Mouse (Mus musculus) liver, embryonic 13.5 days (tissue): Measurements from ENCODE around the gene Gm20518. TPM values are rescaled to one million over a fixed set of nuclear protein-coding genes. Genes with fewer than 3 reads are reported as not detected.
A peak's percentile ranks its signal among the peaks of the same experiment; 100 is the strongest.

Experiments used
- ATAC-seq: fragments of 200-750 bp; cut with Nextera tagmentation; 2 replicates; pipeline ENCODE4 v1.8.0; 2017; ENCODE audit warnings: low read depth, mild to moderate bottlenecking, moderate number of reproducible peaks, moderate library complexity
- DNase-seq: peaks from one replicate; pipeline ENCODE4 v3.0.0; 2022
- H3K27ac ChIP-seq: fragments of 300-500 bp; sonication (generic); 2 replicates; pipeline ENCODE4 v1.5.1; 2015; ENCODE audit warnings: moderate library complexity, mild to moderate bottlenecking, inconsistent platforms
- H3K27me3 ChIP-seq: fragments of 300-500 bp; sonication (generic); 2 replicates; pipeline ENCODE4 v1.6.1; 2015; ENCODE audit warnings: mild to moderate bottlenecking, inconsistent platforms
- H3K36me3 ChIP-seq: fragments of 300-500 bp; sonication (generic); 2 replicates; pipeline ENCODE4 v1.6.1; 2015; ENCODE audit warnings: mild to moderate bottlenecking, inconsistent platforms
- H3K4me1 ChIP-seq: fragments of 300-500 bp; sonication (generic); replicated peaks from 2 replicates; pipeline ENCODE4 v1.6.1; 2015; ENCODE audit warnings: inconsistent platforms
- H3K4me2 ChIP-seq: fragments of 300-500 bp; sonication (generic); 2 replicates; pipeline ENCODE4 v1.6.1; 2015; ENCODE audit warnings: inconsistent platforms, mild to moderate bottlenecking, moderate library complexity
- H3K4me3 ChIP-seq: fragments of 300-500 bp; sonication (generic); replicated peaks from 2 replicates; pipeline ENCODE4 v1.5.1; 2015; ENCODE audit warnings: mild to moderate bottlenecking, inconsistent platforms
- H3K9ac ChIP-seq: fragments of 300-500 bp; sonication (generic); 2 replicates; pipeline ENCODE4 v1.6.1; 2015; ENCODE audit warnings: mild to moderate bottlenecking, inconsistent platforms
- H3K9me3 ChIP-seq: fragments of 300-500 bp; sonication (generic); replicated peaks from 2 replicates; pipeline ENCODE4 v1.6.1; 2016; ENCODE audit warnings: inconsistent platforms
- WGBS: fragments of 180-500 bp; shearing (Covaris S2); methylation state at CpG from one replicate; pipeline ENCODE4 v1.1.7; 2015; ENCODE audit not compliant: insufficient replicate concordance; 5-methylcytosine and 5-hydroxymethylcytosine counted together
- polyA plus RNA-seq: library from polyadenylated mRNA; unstranded; fragments of >200 nt; fragmentation: Nextera tagmentation; extraction: Ambion mirVana; gene quantifications from 2 replicates; pipeline ENCODE4 v1.2.1, GENCODE M21; 2015

The Gm20518 gene
- polyA plus RNA-seq, 1 experiment from 2014 or later: 0.08 TPM

DNA sequence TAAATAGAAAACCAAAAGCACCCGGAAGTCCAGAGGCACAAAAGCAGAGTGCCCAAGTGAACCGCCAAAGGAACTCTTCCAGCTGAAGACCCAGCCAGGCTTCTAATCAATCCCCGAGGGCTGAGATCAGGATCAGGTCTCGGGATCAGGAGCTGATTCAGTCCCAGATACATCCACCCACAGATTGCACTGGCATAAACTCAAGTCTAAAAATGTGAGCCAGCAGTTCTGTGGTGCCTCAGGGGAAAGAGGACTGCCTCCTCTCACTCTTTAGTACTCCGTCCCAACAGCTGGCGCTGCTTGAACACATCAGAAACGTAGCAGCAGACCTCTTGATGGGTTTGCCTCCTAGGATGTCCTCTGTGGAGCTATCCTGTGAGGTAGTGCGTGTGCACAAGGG, 74.9 kb downstream of the Gm20518 start:
- Histone ChIP-seq H3K9ac (no peak overlapping the region), H3K36me3 (no peaks in the 10 kb centered on the region)

GRCm38 (mm10) chr16:17815411-17816402, 75.8 kb downstream of the Gm20518 start:
- Histone ChIP-seq H3K4me1 (peaks cover 15% of the 10 kb centered on the region), H3K9ac (peak overlapping the region; percentile 64), H3K36me3 (no peaks in the 10 kb centered on the region), H3K4me2 (peak overlapping the region; percentile 75), H3K27ac (no peak overlapping the region), H3K27me3 (peaks cover 76% of the 10 kb centered on the region), H3K4me3 (peak overlapping the region; percentile 52), H3K9me3 (no peaks in the 10 kb centered on the region)
- ATAC-seq (peak; percentile 83), DNase-seq (peak; percentile 58)
- WGBS: 3% methylated on average over 63 of the region's 63 CpGs

More for the DNA sequence above, 74.9 kb downstream of the Gm20518 start:
- no peak overlapping the region for H3K4me2 ChIP-seq
- no peaks in the 10 kb centered on the region for H3K9me3 ChIP-seq
- 73% methylated on average over 8 of the region's 8 CpGs for WGBS
- DNase-seq (no peak), ATAC-seq (no peak)
- peaks cover 76% of the 10 kb centered on the region for H3K27me3 ChIP-seq
- no peak overlapping the region for H3K4me3 ChIP-seq
- no peak overlapping the region for H3K27ac ChIP-seq
- H3K4me1 ChIP-seq: peaks cover 15% of the 10 kb centered on the region

DNA sequence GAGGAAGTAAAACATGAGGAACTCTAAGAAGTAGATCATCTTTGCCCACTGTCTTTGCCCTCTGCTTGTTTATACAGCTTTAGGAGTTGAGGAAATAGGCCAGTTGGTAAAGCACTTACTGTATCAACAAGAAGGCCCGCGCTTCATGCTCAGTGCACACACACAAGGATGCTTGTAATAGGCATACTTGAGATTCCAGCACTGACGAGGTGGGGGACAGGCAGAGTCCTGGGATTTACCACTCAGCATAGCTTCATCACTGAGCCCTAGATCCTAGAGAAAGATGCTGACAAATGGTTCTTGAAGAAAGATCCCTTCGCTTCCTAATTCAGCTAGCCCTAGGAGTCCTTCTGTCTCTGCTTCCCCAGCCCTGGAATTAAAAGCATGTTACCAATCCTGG, 78.3 kb downstream of the Gm20518 start:
- Histone ChIP-seq H3K36me3 (no peaks in the 10 kb centered on the region), H3K9me3 (no peaks in the 10 kb centered on the region), H3K27ac (no peak overlapping the region), H3K4me2 (no peak overlapping the region), H3K27me3 (peaks cover 91% of the 10 kb centered on the region), H3K4me3 (no peak overlapping the region), H3K9ac (no peak overlapping the region), H3K4me1 (peaks cover 15% of the 10 kb centered on the region)
- 53% methylated on average over 4 of the region's 4 CpGs for WGBS
- DNase-seq: no peak
- ATAC-seq: no peak

DNA sequence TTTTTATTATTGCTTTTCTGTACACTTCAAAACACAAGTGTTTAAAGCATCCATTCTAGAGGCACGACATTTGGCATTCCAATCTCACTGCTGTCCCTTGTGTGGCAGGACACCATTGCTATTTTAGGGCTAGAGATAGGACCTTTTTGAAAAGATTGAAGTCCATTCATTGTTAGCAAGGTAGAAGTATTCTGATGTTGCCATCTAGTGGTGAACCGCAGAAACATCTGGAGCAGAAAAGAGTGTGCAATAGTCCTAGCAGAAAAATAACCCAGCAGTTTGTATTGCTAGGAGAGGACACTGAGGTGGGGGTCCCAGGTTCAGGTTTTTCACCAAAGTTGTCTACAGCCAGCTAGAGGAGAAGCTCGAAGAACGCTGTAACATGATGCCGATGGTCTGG, 79.4 kb downstream of the Gm20518 start:
- Histone ChIP-seq H3K4me3 (no peak overlapping the region), H3K9me3 (no peaks in the 10 kb centered on the region), H3K4me2 (no peak overlapping the region), H3K27ac (no peak overlapping the region), H3K36me3 (no peaks in the 10 kb centered on the region), H3K9ac (no peak overlapping the region), H3K27me3 (peaks cover 96% of the 10 kb centered on the region), H3K4me1 (peaks cover 24% of the 10 kb centered on the region)
- WGBS: 2% methylated on average over 5 of the region's 5 CpGs
- no peak for DNase-seq
- no peak for ATAC-seq

- H3K4me2 ChIP-seq: no peak overlapping the region
- no peak for DNase-seq
- no peak overlapping the region for H3K27ac ChIP-seq
- WGBS: 33% methylated on average over 7 of the region's 7 CpGs
- no peak overlapping the region for H3K9ac ChIP-seq
- H3K27me3 ChIP-seq: peaks cover 96% of the 10 kb centered on the region
- H3K36me3 ChIP-seq: no peaks in the 10 kb centered on the region
- H3K4me1 ChIP-seq: peaks cover 26% of the 10 kb centered on the region
- no peak overlapping the region for H3K4me3 ChIP-seq
- no peak for ATAC-seq
- H3K9me3 ChIP-seq: no peaks in the 10 kb centered on the region
Observed at GRCm38 (mm10) chr16:17809711-17810110, 81.8 kb downstream of the Gm20518 start.

- no peak for ATAC-seq
- no peak overlapping the region for H3K4me2 ChIP-seq
Observed at GRCm38 (mm10) chr16:17809125-17809524, 82.3 kb downstream of the Gm20518 start.

DNA sequence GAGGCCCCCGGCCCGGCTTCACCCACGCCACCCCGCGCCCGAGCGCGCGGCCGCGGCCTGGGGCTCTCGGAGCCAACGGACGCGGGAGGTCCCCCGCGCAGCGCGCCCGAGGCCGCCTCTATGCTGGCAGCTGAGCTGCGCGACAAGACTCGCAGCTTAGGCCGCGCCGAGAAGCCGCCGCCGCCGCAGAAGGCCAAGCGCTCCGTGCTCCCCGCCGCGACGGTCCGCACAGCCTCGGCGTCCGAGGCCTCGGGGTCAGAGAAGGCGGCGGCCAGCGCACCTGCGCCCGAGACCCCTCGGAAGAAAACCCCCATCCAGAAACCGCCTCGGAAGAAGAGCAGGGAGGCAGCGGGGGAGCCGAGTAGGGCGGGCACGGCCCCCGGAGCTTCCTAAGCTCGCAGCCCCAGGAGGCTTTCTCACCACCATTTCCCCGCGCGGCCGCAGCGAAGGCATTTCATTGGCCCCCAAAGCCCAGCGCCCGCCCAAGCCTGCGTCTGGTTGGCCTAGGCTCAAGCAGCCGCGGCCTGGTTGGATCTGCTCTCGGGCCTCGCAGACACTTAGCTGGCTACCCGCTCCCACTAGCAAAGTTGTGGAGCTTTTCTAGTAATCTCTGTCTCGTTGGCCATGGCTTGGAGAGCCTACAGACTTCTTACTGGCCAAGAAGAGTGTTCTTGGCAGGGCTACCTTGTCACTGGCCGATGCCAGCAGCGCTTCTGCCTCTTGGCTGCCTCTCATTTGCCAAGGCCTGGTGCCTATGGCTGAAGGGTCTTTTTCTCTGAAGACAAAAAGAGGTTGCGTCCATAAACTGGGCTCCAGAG, 84.1 kb downstream of the Gm20518 start:
- H3K36me3 ChIP-seq: no peaks in the 10 kb centered on the region
- no peak overlapping the region for H3K27ac ChIP-seq
- peak overlapping the region; percentile 66 for H3K9ac ChIP-seq
- H3K9me3 ChIP-seq: no peaks in the 10 kb centered on the region
- peaks cover 48% of the 10 kb centered on the region for H3K4me1 ChIP-seq
- 4% methylated on average over 73 of the region's 73 CpGs for WGBS
- peak overlapping the region; percentile 77 for H3K4me2 ChIP-seq
- ATAC-seq: peak; percentile 69
- peaks cover 96% of the 10 kb centered on the region for H3K27me3 ChIP-seq
- peak overlapping the region; percentile 56 for H3K4me3 ChIP-seq
- DNase-seq: peak; percentile 64

More at GRCm38 (mm10) chr16:17809125-17809524, 82.3 kb downstream of the Gm20518 start:
- Histone ChIP-seq H3K4me1 (peaks cover 32% of the 10 kb centered on the region), H3K27ac (no peak overlapping the region), H3K9me3 (no peaks in the 10 kb centered on the region), H3K4me3 (no peak overlapping the region), H3K9ac (no peak overlapping the region), H3K36me3 (no peaks in the 10 kb centered on the region), H3K27me3 (peaks cover 96% of the 10 kb centered on the region)
- 59% methylated on average over 4 of the region's 4 CpGs for WGBS
- DNase-seq: no peak

- no peaks in the 10 kb centered on the region for H3K36me3 ChIP-seq
- peak overlapping the region; percentile 66 for H3K9ac ChIP-seq
- H3K9me3 ChIP-seq: no peaks in the 10 kb centered on the region
- ATAC-seq: no peak
- 4% methylated on average over 50 of the region's 50 CpGs for WGBS
- H3K27ac ChIP-seq: no peak overlapping the region
- no peak for DNase-seq
- peak overlapping the region; percentile 77 for H3K4me2 ChIP-seq
- peak overlapping the region; percentile 56 for H3K4me3 ChIP-seq
- H3K27me3 ChIP-seq: peaks cover 98% of the 10 kb centered on the region
- H3K4me1 ChIP-seq: peaks cover 48% of the 10 kb centered on the region
Observed at GRCm38 (mm10) chr16:17806581-17807191, 84.8 kb downstream of the Gm20518 start.

GRCm38 (mm10) chr16:17804982-17805381, 86.5 kb downstream of the Gm20518 start:
- ATAC-seq (no peak), DNase-seq (no peak)
- peaks cover 48% of the 10 kb centered on the region for H3K4me1 ChIP-seq
- no peak overlapping the region for H3K27ac ChIP-seq
- H3K4me2 ChIP-seq: peak overlapping the region; percentile 63
- H3K27me3 ChIP-seq: peaks cover 99% of the 10 kb centered on the region
- no peak overlapping the region for H3K9ac ChIP-seq
- WGBS: 8% methylated on average over 7 of the region's 7 CpGs
- H3K9me3 ChIP-seq: no peaks in the 10 kb centered on the region
- H3K36me3 ChIP-seq: no peaks in the 10 kb centered on the region
- no peak overlapping the region for H3K4me3 ChIP-seq

GRCm38 (mm10) chr16:17804449-17804912, 87.0 kb downstream of the Gm20518 start:
- H3K9me3 ChIP-seq: no peaks in the 10 kb centered on the region
- H3K27me3 ChIP-seq: peaks cover 99% of the 10 kb centered on the region
- H3K4me1 ChIP-seq: peaks cover 48% of the 10 kb centered on the region
- DNase-seq (no peak), ATAC-seq (peak; percentile 19; the same call in 1 of the 2 replicates)
- WGBS: under 1% methylated on average over 33 of the region's 33 CpGs
- H3K4me2 ChIP-seq: peak overlapping the region; percentile 63
- H3K9ac ChIP-seq: no peak overlapping the region
- no peaks in the 10 kb centered on the region for H3K36me3 ChIP-seq
- peak overlapping the region; percentile 41 for H3K4me3 ChIP-seq
- H3K27ac ChIP-seq: no peak overlapping the region
